Mouse (Mus musculus) hindbrain, postnatal 0 days (tissue): ENCODE results near the gene Tm9sf2. TPM values are rescaled to one million over a fixed set of nuclear protein-coding genes. Genes with fewer than 3 reads are reported as not detected.

Source experiments
- ATAC-seq: fragments of 200-750 bp; cut with Nextera tagmentation; 2 replicates; pipeline ENCODE4 v1.8.0; 2017; ENCODE audit warnings: mild to moderate bottlenecking, moderate TSS enrichment, moderate library complexity
- DNase-seq: peaks from one replicate; pipeline ENCODE4 v3.0.0-alpha.2; 2015; ENCODE audit warnings: low spot score
- H3K27ac ChIP-seq: fragments of 300-500 bp; sonication (generic); 2 replicates; pipeline ENCODE4 v1.5.1; 2014; ENCODE audit warnings: mild to moderate bottlenecking
- H3K27me3 ChIP-seq: fragments of 300-500 bp; sonication (generic); 2 replicates; pipeline ENCODE4 v1.6.1; 2014; ENCODE audit warnings: low read length, mixed read lengths; ENCODE audit not compliant: insufficient read depth
- H3K36me3 ChIP-seq: fragments of 300-500 bp; sonication (generic); 2 replicates; pipeline ENCODE4 v1.6.1; 2014; ENCODE audit warnings: low read length, mixed read lengths; ENCODE audit not compliant: insufficient read depth
- H3K4me1 ChIP-seq: fragments of 300-500 bp; sonication (generic); 2 replicates; pipeline ENCODE4 v1.6.1; 2014; ENCODE audit warnings: antibody characterized with exemption, low read length, mixed read lengths; ENCODE audit not compliant: insufficient read depth
- H3K4me2 ChIP-seq: fragments of 300-500 bp; sonication (generic); 2 replicates; pipeline ENCODE4 v1.6.1; 2014; ENCODE audit warnings: low read depth, mild to moderate bottlenecking, low read length, moderate library complexity, mixed read lengths
- H3K4me3 ChIP-seq: fragments of 300-500 bp; sonication (generic); 2 replicates; pipeline ENCODE4 v1.5.1; 2014; ENCODE audit warnings: low read length
- H3K9ac ChIP-seq: fragments of 300-500 bp; sonication (generic); replicated peaks from 2 replicates; pipeline ENCODE4 v1.6.1; 2014; ENCODE audit warnings: mild to moderate bottlenecking, low read length, moderate library complexity, mixed read lengths
- H3K9me3 ChIP-seq: fragments of 300-500 bp; sonication (generic); 2 replicates; pipeline ENCODE4 v1.6.1; 2016; ENCODE audit warnings: low read length, mixed read lengths
- CTCF ChIP-seq: IDR thresholded peaks from 2 replicates; pipeline ENCODE4 v1.5.1; 2016; ENCODE audit warnings: antibody characterized with exemption, control low read depth, low read depth
- WGBS: fragments of 180-500 bp; shearing (Covaris S2); extraction: QIAGEN DNeasy Blood & Tissue Kit; methylation state at CpG from one replicate; pipeline ENCODE4 v1.1.7; 2014; 5-methylcytosine and 5-hydroxymethylcytosine counted together
- polyA plus RNA-seq: library from polyadenylated mRNA; unstranded; fragments of >200 nt; fragmentation: Nextera tagmentation; extraction: Ambion mirVana; gene quantifications from 2 replicates; pipeline ENCODE4 v1.2.1, GENCODE M21; 2015
- total RNA-seq: library from RNA; depleted of rRNA; stranded (reverse); fragments of >200 nt; gene quantifications from 2 replicates; pipeline ENCODE4 v1.2.3, GENCODE M21; 2014; rRNA removed

The Tm9sf2 gene
- total and polyA plus RNA-seq, 2 experiments from 2014 or later: 81.0 to 105 TPM

DNA sequence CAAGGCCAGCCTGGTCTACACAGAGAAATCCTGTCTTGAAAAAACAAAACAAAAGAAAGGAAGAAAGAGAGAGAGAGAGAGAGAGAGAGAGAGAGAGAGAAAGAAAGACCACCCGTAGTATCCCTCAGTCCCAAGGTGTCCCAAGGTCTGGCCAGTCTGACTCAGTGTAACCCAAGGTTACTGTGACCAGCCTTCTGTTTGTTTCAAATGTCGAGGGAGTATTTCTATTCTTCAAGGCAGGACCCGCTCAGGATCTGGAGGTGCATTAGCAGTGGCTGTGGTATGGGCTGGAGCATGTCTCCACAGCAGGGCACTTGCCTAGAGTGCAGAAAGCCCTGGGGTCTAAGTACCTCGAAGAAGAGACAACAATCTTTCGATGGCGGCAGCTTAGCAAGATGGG lies 90.0 kb downstream of the Tm9sf2 start:
- ATAC-seq (no peak), DNase-seq (no peak)
- WGBS: 86% methylated on average over 6 of the region's 6 CpGs
- no peaks in the 10 kb centered on the region for H3K9me3 ChIP-seq
- no peak overlapping the region for H3K9ac ChIP-seq
- no peak overlapping the region for H3K4me3 ChIP-seq
- H3K36me3 ChIP-seq: no peaks in the 10 kb centered on the region
- H3K27ac ChIP-seq: no peak overlapping the region
- TF ChIP-seq CTCF: no peak
- no peaks in the 10 kb centered on the region for H3K27me3 ChIP-seq
- no peaks in the 10 kb centered on the region for H3K4me1 ChIP-seq
- no peak overlapping the region for H3K4me2 ChIP-seq

DNA sequence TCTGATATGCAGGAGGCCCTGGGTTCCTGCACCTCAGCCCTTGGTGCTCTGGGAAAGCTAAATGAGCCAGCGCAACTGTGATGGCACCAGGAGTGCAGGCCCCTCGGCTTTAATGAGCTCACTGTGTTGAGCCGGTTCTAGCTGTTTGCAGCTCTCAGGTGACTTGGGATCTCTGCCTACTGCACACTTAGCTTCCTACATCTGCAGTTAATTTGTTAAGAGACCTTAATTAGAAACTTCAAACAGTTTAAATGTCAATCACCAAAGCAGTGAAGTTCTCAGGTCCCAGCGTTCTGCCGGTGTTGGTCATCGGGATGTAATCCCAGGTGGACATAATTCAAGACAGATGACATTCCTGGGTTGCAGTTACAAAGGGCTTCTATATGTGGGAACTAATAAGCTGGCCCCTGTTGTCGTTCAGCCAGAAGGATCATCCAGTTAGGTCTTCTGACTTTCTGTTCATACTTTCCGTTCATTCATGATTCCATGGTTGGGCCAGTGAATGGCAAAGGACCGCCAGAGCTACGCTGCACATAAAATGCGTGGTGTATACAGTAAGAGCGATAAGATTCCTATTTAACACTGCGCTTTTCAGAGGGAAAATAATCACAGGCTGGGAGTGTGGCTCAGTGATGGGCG lies 93.5 kb downstream of the Tm9sf2 start:
- no peak overlapping the region for H3K4me2 ChIP-seq
- H3K27me3 ChIP-seq: no peaks in the 10 kb centered on the region
- no peak for TF ChIP-seq CTCF
- no peaks in the 10 kb centered on the region for H3K9me3 ChIP-seq
- no peak overlapping the region for H3K4me3 ChIP-seq
- no peak for ATAC-seq
- no peak for DNase-seq
- no peak overlapping the region for H3K9ac ChIP-seq
- H3K4me1 ChIP-seq: no peaks in the 10 kb centered on the region
- H3K27ac ChIP-seq: no peak overlapping the region
- WGBS: 77% methylated on average over 14 of the region's 14 CpGs
- no peaks in the 10 kb centered on the region for H3K36me3 ChIP-seq

DNA sequence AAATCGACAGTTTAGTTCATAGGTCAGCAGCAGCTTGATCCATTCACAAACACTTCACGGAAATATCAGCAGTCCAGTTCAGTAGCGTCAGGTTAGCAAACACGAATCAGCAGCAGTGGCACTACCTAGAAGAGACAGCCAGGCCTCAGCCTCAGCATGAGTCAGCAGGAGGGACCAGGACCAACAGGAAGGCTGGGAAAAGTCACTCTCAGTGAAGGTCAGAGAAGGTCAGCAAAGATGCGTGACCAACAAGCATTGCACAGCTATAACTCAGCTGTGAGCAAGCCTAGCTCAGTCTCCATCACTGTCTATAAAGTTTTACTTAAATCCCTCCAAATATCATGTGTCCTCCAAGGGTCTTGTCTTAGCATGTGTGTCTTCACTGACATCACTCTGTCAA lies 102.3 kb downstream of the Tm9sf2 start:
- Histone ChIP-seq H3K27ac (no peak overlapping the region), H3K36me3 (no peaks in the 10 kb centered on the region)

More for the DNA sequence above, 102.3 kb downstream of the Tm9sf2 start:
- H3K27me3 ChIP-seq: no peaks in the 10 kb centered on the region
- ATAC-seq (no peak), DNase-seq (no peak)
- H3K9me3 ChIP-seq: no peaks in the 10 kb centered on the region
- 92% methylated on average over 5 of the region's 5 CpGs for WGBS
- H3K4me3 ChIP-seq: no peak overlapping the region
- H3K4me2 ChIP-seq: no peak overlapping the region
- H3K9ac ChIP-seq: no peak overlapping the region
- TF ChIP-seq CTCF: no peak
- H3K4me1 ChIP-seq: no peaks in the 10 kb centered on the region

Other genes starting within 250 kb of the Tm9sf2 start
- 42.9 and 45.6 TPM in 2 replicates for gene Ubac2, start 228.4 kb upstream of the Tm9sf2 start, total RNA-seq
- gene Ubac2, start 228.4 kb upstream of the Tm9sf2 start, polyA plus RNA-seq: 55.4 and 55.8 TPM in 2 replicates
- gene Gpr18, start 191.3 kb upstream of the Tm9sf2 start, total RNA-seq: not detected in 2 replicates
- not detected in 2 replicates for gene Gpr18, start 191.3 kb upstream of the Tm9sf2 start, polyA plus RNA-seq
- 1.3 and 1.5 TPM in 2 replicates for gene Gpr183, start 141.8 kb upstream of the Tm9sf2 start, total RNA-seq
- gene Gpr183, start 141.8 kb upstream of the Tm9sf2 start, polyA plus RNA-seq: 0.56 and 0.58 TPM in 2 replicates
- not detected in 2 replicates for gene Timm8a2, start 72.4 kb upstream of the Tm9sf2 start, total RNA-seq
- not detected in 2 replicates for gene Timm8a2, start 72.4 kb upstream of the Tm9sf2 start, polyA plus RNA-seq
- 13.3 and 17.4 TPM in 2 replicates for gene Clybl, start 74.7 kb downstream of the Tm9sf2 start, total RNA-seq
- 26.7 and 29.9 TPM in 2 replicates for gene Clybl, start 74.7 kb downstream of the Tm9sf2 start, polyA plus RNA-seq